Mouse (Mus musculus) intestine, embryonic 15.5 days (tissue): ENCODE results near the gene Pp2d1. TPM values are rescaled to one million over a fixed set of nuclear protein-coding genes. Genes with fewer than 3 reads are reported as not detected.

Experiments
- ATAC-seq: fragments of 200-750 bp; cut with Nextera tagmentation; 2 replicates; pipeline ENCODE4 v1.8.0; 2017; ENCODE audit warnings: moderate TSS enrichment, moderate library complexity
- H3K27ac ChIP-seq: fragments of 300-500 bp; sonication (generic); 2 replicates; pipeline ENCODE4 v1.5.1; 2015; ENCODE audit warnings: mild to moderate bottlenecking, inconsistent platforms
- H3K27me3 ChIP-seq: fragments of 300-500 bp; sonication (generic); replicated peaks from 2 replicates; pipeline ENCODE4 v1.6.1; 2015; ENCODE audit warnings: inconsistent platforms
- H3K36me3 ChIP-seq: fragments of 300-500 bp; sonication (generic); 2 replicates; pipeline ENCODE4 v1.6.1; 2015; ENCODE audit warnings: inconsistent platforms
- H3K4me1 ChIP-seq: fragments of 300-500 bp; sonication (generic); replicated peaks from 2 replicates; pipeline ENCODE4 v1.6.1; 2015; ENCODE audit warnings: inconsistent platforms
- H3K4me2 ChIP-seq: fragments of 300-500 bp; sonication (generic); replicated peaks from 2 replicates; pipeline ENCODE4 v1.6.1; 2015; ENCODE audit warnings: mild to moderate bottlenecking, inconsistent platforms
- H3K4me3 ChIP-seq: fragments of 300-500 bp; sonication (generic); replicated peaks from 2 replicates; pipeline ENCODE4 v1.5.1; 2015; ENCODE audit warnings: inconsistent platforms
- H3K9ac ChIP-seq: fragments of 300-500 bp; sonication (generic); 2 replicates; pipeline ENCODE4 v1.6.1; 2015; ENCODE audit warnings: inconsistent platforms
- H3K9me3 ChIP-seq: fragments of 300-500 bp; sonication (generic); 2 replicates; pipeline ENCODE4 v1.6.1; 2016; ENCODE audit warnings: inconsistent platforms
- WGBS: fragments of 180-500 bp; shearing (Covaris S2); methylation state at CpG from one replicate; pipeline ENCODE4 v1.1.7; 2015; 5-methylcytosine and 5-hydroxymethylcytosine counted together
- polyA plus RNA-seq: library from polyadenylated mRNA; unstranded; fragments of >200 nt; fragmentation: Nextera tagmentation; extraction: Ambion mirVana; gene quantifications from 2 replicates; pipeline ENCODE4 v1.2.1, GENCODE M21; 2015

Gene Pp2d1
- polyA plus RNA-seq, 1 experiment from 2014 or later = 0.29 TPM

DNA sequence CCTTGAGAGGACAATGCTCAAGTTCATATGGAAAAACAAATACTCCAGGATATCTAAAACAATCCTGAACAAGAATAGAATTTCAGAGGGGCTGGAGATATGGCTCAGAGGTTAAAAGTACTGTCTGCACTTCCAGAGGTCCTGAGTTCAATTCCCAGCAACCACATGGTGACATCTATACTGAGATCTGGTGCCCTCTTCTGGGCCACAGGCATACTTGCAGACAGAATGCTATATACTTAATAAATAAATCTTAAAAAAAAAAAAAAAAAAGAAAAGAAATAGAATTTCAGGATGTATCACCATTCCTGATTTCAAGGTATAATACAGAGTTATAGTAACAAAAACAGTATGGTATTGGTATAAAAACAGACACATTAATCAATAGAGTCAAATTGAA is 19.9 kb downstream of the Pp2d1 start:
- Histone ChIP-seq H3K4me2 (no peak overlapping the region), H3K9me3 (no peaks in the 10 kb centered on the region), H3K36me3 (peaks cover 4% of the 10 kb centered on the region; the same call in 1 of the 2 replicates), H3K4me1 (no peaks in the 10 kb centered on the region), H3K27me3 (no peaks in the 10 kb centered on the region), H3K9ac (no peak overlapping the region), H3K4me3 (no peak overlapping the region), H3K27ac (no peak overlapping the region)
- ATAC-seq = no peak

DNA sequence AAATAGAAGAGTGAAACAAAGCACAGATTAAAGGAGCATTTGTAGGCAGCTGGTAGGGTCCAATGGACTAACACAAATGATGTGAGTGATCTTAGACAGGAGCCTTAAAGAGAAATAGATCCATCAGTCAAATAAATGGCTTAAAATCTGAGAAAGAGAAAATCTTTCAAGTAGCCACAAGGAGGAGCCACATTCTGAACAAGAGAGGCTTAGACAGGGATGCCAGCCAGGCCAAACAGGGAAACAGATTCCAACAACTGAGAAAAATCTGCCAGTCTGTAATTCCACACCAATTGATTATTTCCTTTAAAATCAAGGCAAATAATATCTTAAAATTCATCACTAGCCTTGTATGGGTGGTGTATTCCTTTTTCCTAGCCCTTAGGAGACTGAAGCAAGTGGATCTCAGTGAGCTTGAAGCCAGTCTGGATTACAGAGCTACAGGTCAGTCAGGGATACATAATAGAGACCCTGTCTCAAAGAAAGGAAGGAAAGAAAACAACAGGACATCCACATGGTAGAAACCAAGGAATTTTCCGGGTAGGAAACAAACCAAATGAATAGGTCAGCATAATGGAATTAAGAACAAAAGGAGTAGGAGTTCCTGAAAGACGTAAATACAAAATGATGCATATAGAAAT is 26.8 kb downstream of the Pp2d1 start:
- no peak for ATAC-seq
- H3K27me3 ChIP-seq = no peaks in the 10 kb centered on the region
- WGBS = 84% methylated on average over 2 of the region's 2 CpGs
- H3K36me3 ChIP-seq = peaks cover 4% of the 10 kb centered on the region; the same call in 1 of the 2 replicates
- H3K9ac ChIP-seq = no peak overlapping the region
- H3K4me3 ChIP-seq = no peak overlapping the region
- H3K27ac ChIP-seq = no peak overlapping the region
- H3K9me3 ChIP-seq = no peaks in the 10 kb centered on the region
- H3K4me1 ChIP-seq = no peaks in the 10 kb centered on the region
- no peak overlapping the region for H3K4me2 ChIP-seq

- H3K27ac ChIP-seq = no peak overlapping the region
- 99% methylated on average over 2 of the region's 2 CpGs for WGBS
- peaks cover 7% of the 10 kb centered on the region; the same call in 1 of the 2 replicates for H3K36me3 ChIP-seq
- H3K4me2 ChIP-seq = no peak overlapping the region
- no peak overlapping the region for H3K9ac ChIP-seq
- no peak overlapping the region for H3K4me3 ChIP-seq
- ATAC-seq = no peak
- H3K27me3 ChIP-seq = no peaks in the 10 kb centered on the region
- H3K4me1 ChIP-seq = no peaks in the 10 kb centered on the region
- no peaks in the 10 kb centered on the region for H3K9me3 ChIP-seq
These were observed 36.3 kb downstream of the Pp2d1 start for GRCm38 (mm10) chr17:53502966-53503365.

DNA sequence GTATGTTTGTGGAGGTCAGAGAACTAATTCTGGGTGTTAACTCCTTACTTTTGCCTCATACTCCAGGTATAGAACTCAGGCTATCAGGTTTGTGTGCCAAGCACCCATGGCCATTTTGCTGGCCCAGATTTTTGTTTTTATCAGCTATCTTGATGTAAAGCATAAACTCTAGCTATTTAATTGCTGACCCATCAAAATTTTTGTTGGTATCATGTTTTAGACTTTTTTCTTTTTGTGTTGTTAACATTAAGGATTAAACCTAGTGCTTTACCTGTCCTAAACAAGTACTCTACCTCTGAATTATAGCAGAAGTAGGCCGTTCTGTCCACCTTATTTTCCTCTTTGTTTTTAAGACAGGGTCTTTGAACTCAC is 50.3 kb downstream of the Pp2d1 start:
- Histone ChIP-seq H3K4me3 (no peak overlapping the region), H3K9ac (no peak overlapping the region), H3K27me3 (no peaks in the 10 kb centered on the region), H3K4me2 (no peak overlapping the region), H3K27ac (no peak overlapping the region), H3K4me1 (no peaks in the 10 kb centered on the region), H3K9me3 (no peaks in the 10 kb centered on the region), H3K36me3 (peaks cover 8% of the 10 kb centered on the region; the same call in 1 of the 2 replicates)
- ATAC-seq = no peak
- WGBS = 90% methylated on average over 1 of the region's 1 CpGs

DNA sequence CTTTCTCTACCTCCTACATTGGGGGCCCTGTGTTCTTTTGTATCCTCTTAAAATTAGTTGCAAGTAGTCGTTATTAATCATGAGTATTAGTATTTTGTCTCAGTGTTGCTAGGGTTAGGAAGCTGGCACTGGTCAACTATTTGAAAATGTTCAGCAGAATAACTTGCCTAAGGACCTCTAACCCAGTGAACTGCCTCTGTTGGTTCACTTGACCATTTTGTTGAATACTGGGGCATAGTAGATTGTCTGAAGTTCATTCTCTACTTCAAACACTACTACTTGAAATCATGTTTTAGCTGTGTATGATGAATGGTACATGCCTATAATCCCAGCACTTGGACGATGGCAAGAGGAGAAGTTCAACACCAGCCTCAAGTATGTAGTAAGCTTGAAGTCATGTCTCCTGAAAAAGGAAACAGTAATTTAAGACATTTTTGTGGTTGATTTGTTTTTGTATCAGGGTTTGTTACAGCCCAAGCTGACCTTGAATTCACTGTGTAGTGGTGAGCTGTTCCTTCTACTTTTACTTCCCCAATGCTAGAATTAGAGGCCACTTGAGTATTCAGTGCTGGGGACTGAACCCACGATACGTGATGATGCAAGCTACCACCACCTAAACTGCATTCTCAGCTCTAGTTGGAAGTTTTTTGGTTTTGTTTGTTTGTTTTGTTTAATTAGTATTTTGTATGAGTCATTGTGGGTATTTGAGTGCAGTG is 50.8 kb downstream of the Pp2d1 start:
- H3K9ac ChIP-seq = no peak overlapping the region
- no peaks in the 10 kb centered on the region for H3K4me1 ChIP-seq
- H3K9me3 ChIP-seq = no peaks in the 10 kb centered on the region
- no peak overlapping the region for H3K4me3 ChIP-seq
- H3K27me3 ChIP-seq = no peaks in the 10 kb centered on the region
- no peak overlapping the region for H3K27ac ChIP-seq
- ATAC-seq = no peak
- 89% methylated on average over 4 of the region's 4 CpGs for WGBS
- peaks cover 8% of the 10 kb centered on the region; the same call in 1 of the 2 replicates for H3K36me3 ChIP-seq
- no peak overlapping the region for H3K4me2 ChIP-seq

DNA sequence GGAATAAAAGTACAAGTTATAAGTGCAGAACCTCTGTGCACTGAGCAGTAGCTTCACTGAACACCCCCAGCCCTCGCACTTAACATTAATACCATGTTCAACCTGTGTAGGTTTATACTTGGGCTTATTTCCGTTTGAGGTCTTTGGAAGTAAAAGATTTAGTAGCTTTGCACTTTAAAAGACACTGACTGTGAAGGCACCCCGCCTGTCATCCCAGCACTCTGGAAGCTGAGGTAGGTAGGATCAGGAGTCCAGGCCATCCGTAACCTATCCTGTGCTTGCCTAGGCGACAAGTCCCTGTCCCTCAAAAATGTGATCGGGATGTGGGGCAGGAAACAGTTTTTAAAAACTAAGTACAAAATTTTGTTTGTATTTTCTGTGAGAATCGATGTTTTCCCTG is 58.8 kb downstream of the Pp2d1 start:
- H3K4me3 ChIP-seq = peak overlapping the region; percentile 91
- H3K4me2 ChIP-seq = peak overlapping the region; percentile 64
- no peak overlapping the region for H3K27ac ChIP-seq
- peaks cover 7% of the 10 kb centered on the region; the same call in 1 of the 2 replicates for H3K4me1 ChIP-seq
- no peak for ATAC-seq
- WGBS = 41% methylated on average over 7 of the region's 7 CpGs
- no peaks in the 10 kb centered on the region for H3K36me3 ChIP-seq
- H3K27me3 ChIP-seq = no peaks in the 10 kb centered on the region
- H3K9me3 ChIP-seq = no peaks in the 10 kb centered on the region
- peak overlapping the region; percentile 87 for H3K9ac ChIP-seq

DNA sequence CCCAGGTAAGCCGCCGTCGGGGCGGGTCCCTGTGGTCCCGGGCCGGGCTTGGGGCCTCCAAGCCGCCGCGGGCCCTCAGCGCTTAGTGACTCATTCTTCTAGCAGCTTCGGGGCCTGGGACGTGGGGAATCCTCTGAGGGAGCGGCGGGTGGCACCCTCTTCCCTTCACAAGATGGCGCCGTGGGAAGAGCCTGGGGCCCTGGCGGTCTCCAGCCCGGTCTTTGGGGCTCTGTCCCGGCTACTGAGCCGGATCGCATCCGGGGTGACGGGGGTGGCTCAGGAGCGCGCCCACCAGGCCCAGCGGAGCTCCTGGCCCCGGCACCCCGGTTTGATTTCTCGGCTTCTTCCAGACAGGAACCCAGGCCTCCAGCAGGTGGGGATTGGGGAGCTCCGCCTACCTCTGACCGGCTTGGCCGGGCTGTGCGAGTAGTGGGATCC is 59.6 kb downstream of the Pp2d1 start:
- no peaks in the 10 kb centered on the region for H3K27me3 ChIP-seq

GRCm38 (mm10) chr17:53478858-53479603 is 60.2 kb downstream of the Pp2d1 start, which contains the start of gene Rab5a:
TSS of gene Rab5a (plus strand) at chr17:53479234.
- Histone ChIP-seq H3K36me3 (no peaks in the 10 kb centered on the region), H3K4me1 (peaks cover 7% of the 10 kb centered on the region; the same call in 1 of the 2 replicates), H3K4me2 (peak within 1 kb of the TSS; percentile 72), H3K4me3 (peak within 1 kb of the TSS; percentile 91), H3K27me3 (no peaks in the 10 kb centered on the region), H3K9me3 (no peaks in the 10 kb centered on the region), H3K9ac (peak within 1 kb of the TSS; percentile 87), H3K27ac (peak within 1 kb of the TSS; percentile 99)
- WGBS = 0% methylated on average over 82 of the region's 82 CpGs
- ATAC-seq = peak; percentile 96

More for the DNA sequence above, 59.6 kb downstream of the Pp2d1 start:
- ATAC-seq = peak; percentile 23
- Histone ChIP-seq H3K4me1 (peaks cover 7% of the 10 kb centered on the region; the same call in 1 of the 2 replicates), H3K36me3 (no peaks in the 10 kb centered on the region), H3K4me2 (peak overlapping the region; percentile 64), H3K9me3 (no peaks in the 10 kb centered on the region), H3K4me3 (peak overlapping the region; percentile 91), H3K27ac (peak overlapping the region; percentile 99), H3K9ac (peak overlapping the region; percentile 87)
- WGBS = under 1% methylated on average over 33 of the region's 33 CpGs

GRCm38 (mm10) chr17:53478066-53478857 is 61.0 kb downstream of the Pp2d1 start:
- 4% methylated on average over 15 of the region's 15 CpGs for WGBS
- peak; percentile 60; the same call in 1 of the 2 replicates for ATAC-seq

GRCm38 (mm10) chr17:53468697-53469096 is 70.6 kb downstream of the Pp2d1 start:
- Histone ChIP-seq H3K9me3 (no peaks in the 10 kb centered on the region), H3K36me3 (no peaks in the 10 kb centered on the region), H3K4me2 (no peak overlapping the region), H3K4me3 (no peak overlapping the region), H3K27ac (no peak overlapping the region), H3K27me3 (no peaks in the 10 kb centered on the region), H3K9ac (no peak overlapping the region), H3K4me1 (no peaks in the 10 kb centered on the region)
- ATAC-seq = no peak

More at GRCm38 (mm10) chr17:53478066-53478857, 61.0 kb downstream of the Pp2d1 start:
- Histone ChIP-seq H3K9ac (peak overlapping the region; percentile 73), H3K27me3 (no peaks in the 10 kb centered on the region), H3K4me1 (peaks cover 7% of the 10 kb centered on the region; the same call in 1 of the 2 replicates), H3K9me3 (no peaks in the 10 kb centered on the region), H3K4me2 (peak overlapping the region; percentile 72), H3K27ac (peak overlapping the region; percentile 99), H3K4me3 (peak overlapping the region; percentile 91), H3K36me3 (no peaks in the 10 kb centered on the region)

GRCm38 (mm10) chr17:53465569-53465968 is 73.7 kb downstream of the Pp2d1 start:
- Histone ChIP-seq H3K9ac (no peak overlapping the region), H3K27me3 (no peaks in the 10 kb centered on the region), H3K9me3 (no peaks in the 10 kb centered on the region), H3K4me3 (no peak overlapping the region), H3K27ac (no peak overlapping the region), H3K36me3 (no peaks in the 10 kb centered on the region), H3K4me2 (no peak overlapping the region), H3K4me1 (0 out of 2 replicates have a peak, but pooled peaks cover 5% of the 10 kb centered on the region)
- no peak for ATAC-seq
- WGBS = 53% methylated on average over 4 of the region's 4 CpGs
